Mouse (Mus musculus): ENCODE results near the gene Ier5. TPM values are rescaled to one million over a fixed set of nuclear protein-coding genes. Genes with fewer than 3 reads are reported as not detected.

The Ier5 gene
- total and polyA plus RNA-seq, 3 experiments: 6.8 to 12.6 (median 7.8) TPM

- ATAC-seq (ENCODE audit: extremely low read depth, insufficient number of reproducible peaks, low FRiP score, poor library complexity, severe bottlenecking) (no peak), DNase-seq (ENCODE audit: low spot score) (no peak)
- H3K9me3 ChIP-seq (replicated peaks): no peaks in the 10 kb centered on the region
- H3K4me3 ChIP-seq (ENCODE audit: low read depth, low read length): no peak overlapping the region
- TF ChIP-seq GATA2 (IDR thresholded peaks at IDR 0.05; ENCODE audit: borderline replicate concordance, low read depth, low read length) (no peak), POLR2AphosphoS5 (IDR thresholded peaks at IDR 0.05; ENCODE audit: insufficient replicate concordance, low read depth, low read length) (no peak), GATA1 (IDR thresholded peaks at IDR 0.05; ENCODE audit: borderline replicate concordance, low read length) (no peak), CTCF (IDR thresholded peaks at IDR 0.05; ENCODE audit: low read depth, low read length) (no peak), TAL1 (conservative IDR thresholded peaks at IDR 0.05; ENCODE audit: low read depth, low read length) (no peak)
- no peaks in the 10 kb centered on the region for H3K36me3 ChIP-seq (replicated peaks)
- no peaks in the 10 kb centered on the region for H3K4me1 ChIP-seq (ENCODE audit: insufficient read depth, low read depth, low read length)
- peaks cover 38% of the 10 kb centered on the region for H3K27me3 ChIP-seq (ENCODE audit: insufficient read depth, low read length)
Measured at GRCm38 (mm10) chr1:155134866-155135265, 35.4 kb upstream of the Ier5 start.

- no peaks in the 10 kb centered on the region for H3K4me1 ChIP-seq (ENCODE audit: insufficient read depth, low read depth, low read length)
- H3K36me3 ChIP-seq (replicated peaks): no peaks in the 10 kb centered on the region
- peaks cover 19% of the 10 kb centered on the region for H3K27me3 ChIP-seq (ENCODE audit: insufficient read depth, low read length)
- DNase-seq (ENCODE audit: low spot score): no peak
- H3K9me3 ChIP-seq (replicated peaks): no peaks in the 10 kb centered on the region
- ATAC-seq (ENCODE audit: extremely low read depth, insufficient number of reproducible peaks, low FRiP score, poor library complexity, severe bottlenecking): no peak
- H3K4me3 ChIP-seq (ENCODE audit: low read depth, low read length): no peak overlapping the region
- TF ChIP-seq TAL1 (conservative IDR thresholded peaks at IDR 0.05; ENCODE audit: low read depth, low read length) (no peak), POLR2AphosphoS5 (IDR thresholded peaks at IDR 0.05; ENCODE audit: insufficient replicate concordance, low read depth, low read length) (no peak), CTCF (IDR thresholded peaks at IDR 0.05; ENCODE audit: low read depth, low read length) (no peak), GATA2 (IDR thresholded peaks at IDR 0.05; ENCODE audit: borderline replicate concordance, low read depth, low read length) (no peak), GATA1 (IDR thresholded peaks at IDR 0.05; ENCODE audit: borderline replicate concordance, low read length) (no peak)
Measured at GRCm38 (mm10) chr1:155127429-155127934, 28.0 kb upstream of the Ier5 start.

- Histone ChIP-seq H3K4me3 (ENCODE audit: low read depth, low read length) (no peak overlapping the region), H3K36me3 (replicated peaks) (no peaks in the 10 kb centered on the region), H3K4me1 (ENCODE audit: insufficient read depth, low read depth, low read length) (no peaks in the 10 kb centered on the region), H3K9me3 (replicated peaks) (no peaks in the 10 kb centered on the region), H3K27me3 (ENCODE audit: insufficient read depth, low read length) (peaks cover 18% of the 10 kb centered on the region)
- no peak for TF ChIP-seq GATA1 (IDR thresholded peaks at IDR 0.05; ENCODE audit: borderline replicate concordance, low read length)
- TF ChIP-seq CTCF (IDR thresholded peaks at IDR 0.05; ENCODE audit: low read depth, low read length): no peak
- no peak for TF ChIP-seq POLR2AphosphoS5 (IDR thresholded peaks at IDR 0.05; ENCODE audit: insufficient replicate concordance, low read depth, low read length)
- no peak for TF ChIP-seq GATA2 (IDR thresholded peaks at IDR 0.05; ENCODE audit: borderline replicate concordance, low read depth, low read length)
- TF ChIP-seq TAL1 (conservative IDR thresholded peaks at IDR 0.05; ENCODE audit: low read depth, low read length): no peak
- ATAC-seq (ENCODE audit: extremely low read depth, insufficient number of reproducible peaks, low FRiP score, poor library complexity, severe bottlenecking): no peak
- DNase-seq (ENCODE audit: low spot score): no peak
Measured at GRCm38 (mm10) chr1:155126716-155127115, 27.3 kb upstream of the Ier5 start.

GRCm38 (mm10) chr1:155124397-155124796, 25.0 kb upstream of the Ier5 start:
- Histone ChIP-seq H3K36me3 (replicated peaks) (no peaks in the 10 kb centered on the region), H3K4me1 (ENCODE audit: insufficient read depth, low read depth, low read length) (no peaks in the 10 kb centered on the region), H3K27me3 (ENCODE audit: insufficient read depth, low read length) (peaks cover 21% of the 10 kb centered on the region), H3K9me3 (replicated peaks) (no peaks in the 10 kb centered on the region), H3K4me3 (ENCODE audit: low read depth, low read length) (no peak overlapping the region)
- TF ChIP-seq POLR2AphosphoS5 (IDR thresholded peaks at IDR 0.05; ENCODE audit: insufficient replicate concordance, low read depth, low read length): no peak
- ATAC-seq (ENCODE audit: extremely low read depth, insufficient number of reproducible peaks, low FRiP score, poor library complexity, severe bottlenecking) (no peak), DNase-seq (ENCODE audit: low spot score) (no peak)

GRCm38 (mm10) chr1:155121977-155122939, 22.8 kb upstream of the Ier5 start:
- Histone ChIP-seq H3K4me1 (ENCODE audit: insufficient read depth, low read depth, low read length) (no peaks in the 10 kb centered on the region; the same call in 1 of the 2 replicates), H3K27me3 (ENCODE audit: insufficient read depth, low read length) (peaks cover 36% of the 10 kb centered on the region), H3K36me3 (replicated peaks) (no peaks in the 10 kb centered on the region), H3K4me3 (ENCODE audit: low read depth, low read length) (no peak overlapping the region), H3K9me3 (replicated peaks) (no peaks in the 10 kb centered on the region)
- ATAC-seq (ENCODE audit: extremely low read depth, insufficient number of reproducible peaks, low FRiP score, poor library complexity, severe bottlenecking) (no peak), DNase-seq (ENCODE audit: low spot score) (no peak)
- TF ChIP-seq POLR2AphosphoS5 (IDR thresholded peaks at IDR 0.05; ENCODE audit: insufficient replicate concordance, low read depth, low read length) (no peak), CTCF (IDR thresholded peaks at IDR 0.05; ENCODE audit: low read depth, low read length) (no peak), TAL1 (conservative IDR thresholded peaks at IDR 0.05; ENCODE audit: low read depth, low read length) (no peak), GATA2 (IDR thresholded peaks at IDR 0.05; ENCODE audit: borderline replicate concordance, low read depth, low read length) (no peak), GATA1 (IDR thresholded peaks at IDR 0.05; ENCODE audit: borderline replicate concordance, low read length) (no peak)

- H3K36me3 ChIP-seq (replicated peaks): no peaks in the 10 kb centered on the region
- TF ChIP-seq GATA2 (IDR thresholded peaks at IDR 0.05; ENCODE audit: borderline replicate concordance, low read depth, low read length) (no peak), POLR2AphosphoS5 (IDR thresholded peaks at IDR 0.05; ENCODE audit: insufficient replicate concordance, low read depth, low read length) (no peak), GATA1 (IDR thresholded peaks at IDR 0.05; ENCODE audit: borderline replicate concordance, low read length) (no peak), TAL1 (conservative IDR thresholded peaks at IDR 0.05; ENCODE audit: low read depth, low read length) (no peak), CTCF (IDR thresholded peaks at IDR 0.05; ENCODE audit: low read depth, low read length) (no peak)
- DNase-seq (ENCODE audit: low spot score): no peak
- peaks cover 48% of the 10 kb centered on the region for H3K27me3 ChIP-seq (ENCODE audit: insufficient read depth, low read length)
- no peak overlapping the region for H3K4me3 ChIP-seq (ENCODE audit: low read depth, low read length)
- H3K9me3 ChIP-seq (replicated peaks): no peaks in the 10 kb centered on the region; the same call in 1 of the 2 replicates
- ATAC-seq (ENCODE audit: extremely low read depth, insufficient number of reproducible peaks, low FRiP score, poor library complexity, severe bottlenecking): no peak
- H3K4me1 ChIP-seq (ENCODE audit: insufficient read depth, low read depth, low read length): peaks cover 2% of the 10 kb centered on the region; the same call in 1 of the 2 replicates
Measured at GRCm38 (mm10) chr1:155119719-155120118, 20.3 kb upstream of the Ier5 start.
